Mouse (Mus musculus) subcutaneous adipose tissue, adult 2 months (tissue): ENCODE measurements around the gene Gja10. TPM values are rescaled to one million over a fixed set of nuclear protein-coding genes. Genes with fewer than 3 reads are reported as not detected.

Experiments used
- polyA plus RNA-seq: library from polyadenylated mRNA; depleted of rRNA; stranded (reverse); fragments of >200 nt; gene quantifications from 2 replicates; pipeline ENCODE4 v1.2.3, GENCODE M21; 2012; ENCODE audit warnings: low replicate concordance; rRNA removed

The Gja10 gene
- 0.06 TPM in 1 of 2 replicates, not detected in the other for polyA plus RNA-seq

GRCm38 (mm10) chr4:32602660-32603059 is at the start of gene Gja10:
Gja10 (minus strand) TSS chr4:32602760.

GRCm38 (mm10) chr4:32615034-32615881 is 12.7 kb upstream of the Gja10 start, which contains the start of gene Casp8ap2:
Casp8ap2 (plus strand) TSS chr4:32615451.

Other genes with a start within 250 kb of the Gja10 start
- 1.5 and 4.4 TPM in 2 replicates for gene Casp8ap2, start 12.7 kb upstream of the Gja10 start, polyA plus RNA-seq
- gene Mdn1, start 54.4 kb upstream of the Gja10 start, polyA plus RNA-seq, result 5.9 and 12.5 TPM in 2 replicates
- 11.6 and 13.9 TPM in 2 replicates for gene Lyrm2, start 197.5 kb upstream of the Gja10 start, polyA plus RNA-seq